Mouse (Mus musculus): ENCODE measurements around the gene Tpt1.

The Tpt1 gene

DNA sequence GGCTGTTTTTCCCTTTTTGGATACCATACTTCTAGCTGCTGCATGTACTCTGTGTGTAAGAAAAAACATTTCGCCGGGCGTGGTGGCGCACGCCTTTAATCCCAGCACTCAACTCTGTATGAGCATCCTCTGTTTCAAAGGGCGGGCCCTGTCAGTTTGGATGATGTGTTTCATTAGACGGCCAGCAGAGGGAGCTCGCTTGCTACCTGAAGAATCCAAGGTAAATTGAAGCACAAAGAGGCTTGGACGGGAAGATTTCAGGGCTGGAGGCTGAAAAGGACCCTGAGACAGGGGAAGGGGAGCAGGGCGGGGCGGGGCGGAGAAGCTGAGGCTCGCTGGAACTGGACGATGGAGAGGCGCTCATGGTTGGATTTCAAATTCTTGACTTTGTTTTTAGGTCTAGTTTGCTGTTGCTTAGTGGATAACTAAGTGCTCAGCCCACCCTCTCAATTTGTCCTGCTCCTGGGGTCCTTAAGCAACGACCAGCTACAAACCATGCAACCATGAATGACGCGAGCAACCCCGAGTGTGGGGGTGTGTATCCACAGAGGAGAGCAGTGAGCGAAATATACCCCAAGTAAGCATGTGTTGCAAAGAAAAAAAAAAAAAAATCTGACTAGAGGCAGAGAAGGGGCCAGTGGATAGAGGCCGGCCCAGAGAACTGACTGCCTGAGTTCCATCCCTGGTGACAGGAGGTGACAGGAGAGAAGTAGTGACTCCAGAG is 31.6 kb downstream of the Tpt1 start:
- DNase-seq (ENCODE audit: low spot score in 2 of 2), result peak; percentile 43 to 77

- no peak for DNase-seq (ENCODE audit: low spot score in 2 of 2)
These were observed 32.4 kb downstream of the Tpt1 start for GRCm38 (mm10) chr14:75877297-75877696.

DNA sequence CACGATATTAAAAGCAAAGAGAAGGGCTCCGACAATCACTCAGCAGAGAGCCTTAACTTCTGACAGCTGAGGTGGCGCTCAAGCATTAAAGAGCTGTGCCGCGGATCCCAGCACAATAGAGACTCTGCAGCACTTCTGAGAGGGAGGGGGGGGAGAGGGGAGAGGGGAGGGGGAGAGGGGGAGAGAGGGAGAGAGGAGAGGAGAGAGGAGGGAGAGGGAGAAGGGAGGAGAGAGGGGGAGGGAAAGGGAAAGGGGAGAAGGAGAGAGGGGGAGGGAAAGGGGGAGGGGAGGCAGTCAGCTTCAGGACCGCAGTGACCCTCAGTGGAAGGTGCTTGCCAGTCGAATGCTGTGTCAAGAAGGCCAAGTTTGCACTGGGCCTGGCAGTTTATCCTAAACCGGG is 34.1 kb downstream of the Tpt1 start:
- no peak for DNase-seq (ENCODE audit: low spot score in 2 of 2)

- DNase-seq (ENCODE audit: low spot score in 2 of 2), result no peak
These were observed 37.0 kb downstream of the Tpt1 start for GRCm38 (mm10) chr14:75881856-75882255.

GRCm38 (mm10) chr14:75883330-75883729 is 38.4 kb downstream of the Tpt1 start:
- no peak for DNase-seq (ENCODE audit: low spot score in 2 of 2)

DNA sequence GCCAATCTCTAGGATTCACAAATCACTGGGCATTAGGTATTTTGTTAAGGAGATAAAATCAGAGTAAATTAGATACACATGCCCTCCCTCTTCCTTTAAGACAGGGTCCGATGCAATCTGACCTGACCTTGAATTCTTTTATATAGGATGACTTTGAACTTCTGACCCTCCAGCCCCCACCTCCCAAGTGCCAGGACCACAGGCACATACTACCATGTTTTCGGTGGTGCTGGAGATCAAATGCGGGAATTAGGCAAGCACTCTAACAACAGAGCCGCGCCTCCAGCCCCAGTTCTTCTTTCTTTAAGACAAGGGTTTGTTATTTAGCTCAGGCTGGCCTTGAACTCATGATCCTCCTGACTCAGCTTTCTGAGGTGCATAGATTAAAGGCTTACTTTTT is 39.0 kb downstream of the Tpt1 start:
- DNase-seq (ENCODE audit: low spot score in 2 of 2), result no peak

DNA sequence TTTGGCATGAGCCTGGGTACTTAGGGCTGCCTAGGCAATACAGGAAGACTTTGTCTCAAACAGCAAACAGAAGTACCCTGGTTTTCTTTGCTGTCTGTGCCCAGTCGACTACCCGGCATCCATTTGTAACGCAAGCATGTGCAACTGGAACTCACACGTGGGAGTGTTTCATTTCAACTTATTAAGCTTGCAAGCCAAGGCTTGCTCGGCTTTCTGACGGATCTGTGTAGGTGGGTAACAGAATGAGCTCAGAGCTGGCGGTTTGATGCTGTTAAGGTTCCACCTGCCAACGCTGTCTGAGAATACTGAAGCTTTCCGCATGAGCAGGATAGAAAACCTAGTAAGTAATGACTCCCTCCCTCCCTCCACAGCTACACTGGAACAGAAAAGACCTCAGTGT is 47.2 kb downstream of the Tpt1 start:
- no peak for DNase-seq (ENCODE audit: low spot score in 2 of 2)

Data from thymus, postnatal 10 days (tissue).